Mouse (Mus musculus) activated CD4-positive, CD25-positive, alpha-beta regulatory T cell, adult 4 months (primary cell): ENCODE measurements at regions not wholly inside any gene's neighbourhood (a gene's known extent, or its start where the extent isn't known, plus 50 kb on each side); places are given as distances from the start of the nearest gene placed in this dataset.

ENCODE experiments used
- ATAC-seq: one replicate; pipeline ENCODE4 v1.8.0; 2017

DNA sequence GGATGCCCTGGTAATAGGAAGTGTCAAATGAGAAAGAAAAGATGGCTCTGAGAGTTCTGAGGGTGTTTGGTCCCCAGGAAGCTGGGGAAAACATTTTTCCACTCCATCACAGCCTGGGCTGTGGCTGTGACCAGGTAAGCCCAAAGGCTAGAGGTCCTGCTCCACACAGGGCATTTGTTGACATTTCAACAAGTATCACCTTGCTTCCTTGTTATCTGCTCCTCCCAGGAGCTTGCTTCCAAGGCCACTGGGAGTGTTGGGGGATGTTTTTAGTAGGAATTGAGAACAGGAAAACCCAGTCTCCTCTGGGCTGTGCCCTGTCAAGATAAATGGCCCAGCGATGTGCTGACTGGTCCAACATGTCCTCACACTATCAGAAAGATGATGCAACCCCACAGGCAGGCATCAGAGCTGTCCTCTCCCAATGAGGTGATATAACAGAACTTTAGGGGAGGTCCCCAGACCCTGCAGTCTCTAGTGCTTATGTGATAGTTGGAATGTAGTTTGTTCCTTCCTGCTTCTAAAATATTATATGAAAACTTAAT lies 137.1 kb downstream of the Ets2 start:
- ATAC-seq, result no peak

DNA sequence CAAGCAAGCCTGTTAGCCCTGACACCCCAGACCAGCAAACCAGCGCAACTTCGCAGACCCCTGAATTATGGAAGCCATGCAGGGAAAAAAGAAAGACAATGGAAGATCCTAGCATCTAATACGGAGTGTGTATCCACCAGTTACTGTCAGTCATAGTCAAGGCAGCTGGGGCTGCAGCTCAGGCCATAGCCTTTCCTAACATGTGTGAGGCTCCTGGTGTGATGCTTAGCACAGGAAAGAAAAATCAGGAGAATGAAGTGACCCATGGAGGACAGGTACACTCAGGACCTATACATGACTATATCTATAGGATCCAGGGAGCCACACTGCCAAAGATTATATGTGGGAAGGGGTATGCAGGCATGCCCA lies 136.6 kb downstream of the Ets2 start:
- no peak for ATAC-seq

DNA sequence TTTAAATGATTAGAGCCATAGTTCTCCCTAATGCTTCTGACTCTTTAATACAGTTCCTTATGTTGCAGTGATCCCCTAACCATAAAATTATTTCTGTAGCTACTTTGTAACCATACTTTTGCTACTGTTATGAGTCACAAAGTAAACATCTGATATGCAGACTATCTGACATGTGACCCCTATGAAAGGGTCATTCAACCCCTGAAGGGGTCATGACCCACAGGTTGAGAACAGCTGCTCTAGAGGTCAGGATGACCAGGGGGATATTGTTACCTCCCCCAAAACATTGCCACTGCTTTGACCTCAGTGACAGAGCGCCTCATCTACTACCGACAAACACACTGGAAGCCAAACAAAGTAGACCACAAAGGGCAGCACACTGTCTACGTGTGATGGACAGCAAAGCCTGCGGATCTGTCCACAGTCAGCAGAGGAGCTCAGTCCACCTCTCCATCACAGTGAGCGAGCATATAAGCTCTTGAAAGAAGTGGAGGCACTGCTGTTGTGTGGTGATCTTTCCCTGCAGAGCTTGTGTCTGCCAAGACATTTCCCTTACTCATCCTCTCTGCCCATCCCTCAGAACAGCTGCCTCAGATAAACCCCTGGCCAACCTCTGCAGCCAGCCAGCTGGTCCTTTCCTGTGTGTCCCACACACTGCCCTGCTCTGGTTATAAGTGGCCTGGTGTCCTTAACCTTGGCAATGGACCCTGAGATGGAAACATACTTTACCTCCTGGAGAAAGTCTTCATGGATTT lies 136.0 kb downstream of the Ets2 start:
- ATAC-seq, result no peak

DNA sequence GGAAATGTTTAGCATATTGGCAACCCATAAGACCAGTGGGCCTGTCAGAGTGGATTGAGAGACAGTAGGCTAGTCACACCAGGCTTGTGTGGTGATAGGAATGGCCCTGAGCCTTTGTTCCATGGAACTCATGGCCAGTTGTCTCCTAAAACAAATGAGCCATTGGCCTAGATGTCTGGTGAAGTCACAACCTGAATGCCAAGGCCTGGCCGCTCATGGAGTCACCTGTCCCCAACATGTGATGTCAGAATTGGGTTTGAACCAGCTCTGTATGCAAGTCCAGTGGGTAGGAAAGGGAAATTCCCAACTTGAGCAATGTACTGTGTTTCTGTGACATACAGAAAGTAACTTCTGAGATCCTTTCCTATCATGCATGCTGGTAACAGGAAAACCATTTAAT lies 134.1 kb downstream of the Ets2 start:
- ATAC-seq, result no peak

- no peak for ATAC-seq
Measured at GRCm38 (mm10) chr16:95834556-95835288, 132.8 kb downstream of the Ets2 start.

- ATAC-seq, result no peak
Measured at GRCm38 (mm10) chr16:95833455-95833854, 131.6 kb downstream of the Ets2 start.

GRCm38 (mm10) chr16:95832346-95832739 lies 130.5 kb downstream of the Ets2 start:
- no peak for ATAC-seq

DNA sequence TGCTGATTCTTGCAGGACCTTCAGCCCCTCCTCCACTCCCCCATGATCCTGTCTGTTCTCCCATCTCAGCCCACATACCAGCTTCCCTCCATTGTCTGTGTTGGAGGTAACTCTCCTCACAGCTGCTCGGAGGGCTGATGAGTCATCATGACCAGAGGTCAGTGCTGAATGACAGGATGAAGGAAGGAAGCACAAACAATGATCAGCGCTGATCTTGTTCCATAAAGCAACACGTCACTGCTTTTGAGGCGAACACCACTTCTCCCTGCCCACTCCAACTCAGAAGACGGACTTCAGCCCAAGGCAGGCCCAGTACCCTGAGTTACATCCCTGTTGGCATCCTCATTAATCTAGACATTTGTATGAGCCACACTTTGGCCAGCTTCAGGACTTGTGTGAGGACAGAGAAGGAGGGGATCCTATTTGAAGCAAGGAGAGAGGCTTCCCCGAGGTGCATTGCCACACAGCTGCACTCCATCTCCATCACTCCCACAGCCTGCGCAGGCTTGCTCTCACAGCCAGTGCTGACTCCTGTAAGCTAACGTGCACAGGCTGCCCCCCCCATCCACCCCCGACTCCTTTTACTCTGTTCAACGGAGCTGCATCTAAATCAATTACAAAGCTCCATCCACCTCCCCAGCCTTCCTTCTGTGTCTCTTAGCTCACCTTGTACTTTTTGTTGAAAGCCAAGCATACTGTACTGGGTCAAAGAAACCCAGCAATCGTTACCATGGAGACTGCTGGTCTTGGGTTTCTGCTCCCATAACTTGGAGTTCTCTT lies 129.9 kb downstream of the Ets2 start:
- no peak for ATAC-seq

DNA sequence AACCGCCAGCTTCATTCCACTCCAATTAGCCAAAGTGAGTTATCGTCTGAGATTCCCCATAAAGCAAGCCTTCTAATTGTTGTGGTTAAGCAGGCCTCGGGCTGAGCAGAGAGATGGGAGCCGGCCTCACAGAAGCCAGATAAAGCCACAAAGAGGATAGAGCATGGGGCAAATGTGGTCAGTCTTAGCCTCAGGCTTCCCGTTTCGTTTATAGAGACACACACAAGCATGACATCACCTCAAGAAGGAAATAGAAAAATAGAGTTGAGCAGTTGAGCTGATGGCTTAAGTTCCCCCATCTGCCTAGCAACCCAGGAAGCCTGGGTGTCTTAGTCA lies 125.5 kb downstream of the Ets2 start:
- ATAC-seq, result peak; percentile 87

GRCm38 (mm10) chr16:95826681-95827401 lies 125.0 kb downstream of the Ets2 start:
- peak; percentile 59 for ATAC-seq

DNA sequence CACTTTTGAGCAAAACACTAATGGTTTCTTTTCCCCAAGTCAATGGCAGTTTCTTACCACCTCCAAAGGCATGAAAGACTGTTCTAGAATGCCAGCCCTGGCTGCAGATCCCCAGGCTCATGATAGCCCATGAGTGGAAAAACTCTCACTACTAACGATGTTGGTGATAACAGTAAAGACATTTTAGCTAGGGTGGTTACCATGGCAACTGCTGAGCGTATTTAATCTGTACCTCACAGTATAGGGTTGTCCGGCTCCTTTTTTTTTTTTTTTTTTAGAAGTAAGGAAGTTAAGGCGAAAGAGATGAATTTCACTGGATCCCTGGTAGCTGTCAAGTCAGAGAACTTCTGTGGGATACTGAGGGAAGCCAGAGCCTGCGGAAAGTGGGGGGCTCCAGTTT lies 123.8 kb downstream of the Ets2 start:
- ATAC-seq, result peak; percentile 31

DNA sequence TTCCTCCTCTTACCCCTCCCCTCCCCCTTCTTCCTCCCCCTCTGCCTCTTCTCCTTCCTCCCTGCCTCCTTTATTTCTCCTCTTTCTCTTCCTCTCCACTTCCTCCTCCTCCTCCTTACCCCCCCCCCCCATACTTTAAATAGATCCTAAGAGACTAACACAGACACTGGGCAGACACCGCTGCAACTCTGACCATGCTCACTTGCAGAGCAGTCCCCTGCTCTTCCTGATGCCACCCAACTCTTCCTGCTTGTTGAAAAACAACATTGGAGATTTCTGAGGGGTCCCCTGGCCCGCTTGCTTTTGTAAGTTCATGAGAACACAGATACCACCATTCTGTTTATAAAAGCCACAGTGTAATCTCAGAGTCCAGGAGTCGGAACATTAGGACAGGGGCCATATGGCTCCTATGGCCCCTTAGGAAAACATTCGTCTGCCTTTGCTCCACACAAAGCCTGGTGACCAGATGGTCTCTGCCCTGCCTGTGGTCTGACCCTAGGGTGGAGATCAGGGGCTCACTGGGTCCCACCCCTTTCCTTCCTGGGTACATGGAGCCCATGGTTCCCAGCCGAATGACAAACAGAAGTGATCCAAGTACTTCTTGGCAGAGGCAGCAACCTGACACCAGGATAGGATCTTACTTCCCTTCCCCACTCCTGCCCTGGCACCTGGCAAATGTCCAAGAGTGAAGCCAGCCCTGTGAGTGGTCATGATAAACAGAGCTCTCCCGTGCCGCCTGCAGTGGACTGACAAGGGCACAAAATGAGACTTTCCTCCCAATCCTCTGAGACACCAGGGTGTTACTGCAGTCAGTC lies 123.1 kb downstream of the Ets2 start:
- ATAC-seq, result no peak

DNA sequence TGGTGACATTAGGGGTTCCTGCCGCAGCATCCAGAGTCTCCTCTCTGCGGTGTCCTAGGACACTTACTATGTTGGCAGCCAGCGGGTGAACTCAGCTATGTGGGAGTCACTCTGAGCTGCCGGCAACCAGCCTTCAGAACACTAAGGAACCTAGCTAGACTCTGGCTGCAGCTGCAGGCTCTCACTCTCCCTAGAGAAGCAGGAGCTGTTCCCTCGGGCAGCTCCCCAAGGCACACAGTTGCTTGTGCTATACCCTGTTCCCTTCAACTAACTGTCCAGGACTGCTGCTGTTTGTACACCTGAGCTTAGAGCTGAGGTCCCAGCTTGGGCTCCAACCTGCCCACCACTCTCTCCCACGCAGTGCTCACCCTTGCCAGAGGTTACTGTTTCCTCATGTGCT lies 121.9 kb downstream of the Ets2 start:
- ATAC-seq, result no peak

DNA sequence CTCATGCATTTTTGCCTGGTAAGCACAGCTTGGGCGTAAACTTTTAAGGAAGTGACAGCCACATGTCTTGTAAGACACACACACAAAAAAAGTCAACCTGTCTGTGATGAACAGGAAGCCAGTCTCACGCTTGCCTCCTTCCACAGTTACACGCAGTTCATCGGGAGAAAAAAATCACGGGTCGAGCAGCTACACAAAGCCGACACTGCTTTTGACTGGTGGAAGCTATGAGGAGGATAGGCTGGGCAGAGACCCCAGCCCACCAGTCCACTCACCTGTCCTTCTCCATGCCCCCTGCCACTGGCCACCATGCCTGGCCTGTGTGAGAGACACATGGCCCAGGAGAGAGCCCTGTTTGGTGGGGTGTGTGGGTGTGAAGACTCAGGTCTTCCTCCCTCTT lies 119.2 kb downstream of the Ets2 start:
- peak; percentile 60 for ATAC-seq

DNA sequence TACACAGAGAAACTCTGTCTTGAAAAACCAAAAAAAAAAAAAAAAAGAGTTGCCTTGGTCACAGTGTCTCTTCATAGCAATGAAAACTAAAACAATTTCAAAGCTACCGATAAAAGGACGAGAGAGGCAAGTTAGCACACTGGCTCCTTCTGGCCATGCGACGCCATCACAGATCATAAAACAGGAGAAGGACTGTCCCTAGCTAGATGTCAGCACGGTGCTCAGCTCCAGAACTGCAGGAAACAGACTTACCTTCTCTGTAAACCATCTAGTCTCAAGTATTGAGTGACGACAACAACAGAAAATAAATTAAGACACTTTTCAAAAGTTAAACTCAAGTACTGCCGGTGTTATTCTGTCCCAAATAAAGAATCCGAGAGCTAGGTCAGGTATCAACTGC lies 118.7 kb downstream of the Ets2 start:
- ATAC-seq, result no peak

GRCm38 (mm10) chr16:95820013-95820412 lies 118.1 kb downstream of the Ets2 start:
- no peak for ATAC-seq

DNA sequence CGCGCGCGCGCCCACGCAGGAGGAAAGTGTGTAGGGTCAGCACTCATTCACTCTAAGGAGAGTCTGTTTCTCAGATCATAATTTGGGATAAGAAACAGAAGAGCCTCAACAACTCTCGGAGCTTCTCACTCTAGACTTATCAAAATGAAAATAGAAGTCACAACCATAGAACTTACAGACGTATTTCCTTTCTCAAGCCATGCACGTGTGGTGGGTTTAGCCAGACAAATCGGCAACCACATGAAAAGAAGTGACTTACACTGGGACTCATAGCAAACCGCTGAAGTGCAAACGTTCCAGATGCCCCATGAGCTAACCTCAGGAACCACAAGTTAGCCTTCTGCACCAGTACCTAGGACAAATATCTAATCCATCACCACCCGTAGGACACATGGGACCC lies 114.1 kb downstream of the Ets2 start:
- ATAC-seq, result peak; percentile 75

DNA sequence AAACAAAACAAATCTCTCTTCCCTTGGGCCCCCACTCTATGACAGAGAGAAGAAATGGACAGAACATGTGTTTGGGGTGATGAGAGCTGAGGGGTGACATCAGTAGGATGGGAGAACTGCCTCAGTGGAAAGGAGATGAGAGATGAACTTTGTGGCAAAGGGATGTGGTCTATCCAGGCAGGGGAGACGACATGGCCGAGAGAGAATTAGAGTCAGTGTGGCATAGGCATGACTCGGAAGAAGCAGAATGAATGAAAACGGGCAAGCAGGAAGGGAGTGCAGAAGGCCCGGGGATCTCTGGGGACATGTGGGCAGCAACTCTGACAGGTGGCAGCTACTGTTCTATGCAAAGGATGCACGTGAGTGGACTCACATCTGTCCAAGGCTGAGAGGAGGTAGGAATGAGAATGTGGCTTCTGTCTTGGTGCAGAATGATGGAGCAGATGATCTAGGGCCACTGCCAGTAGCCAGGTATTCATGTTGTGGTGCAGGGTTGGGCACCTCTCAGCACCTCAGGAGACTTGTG lies 113.4 kb downstream of the Ets2 start:
- ATAC-seq, result no peak

DNA sequence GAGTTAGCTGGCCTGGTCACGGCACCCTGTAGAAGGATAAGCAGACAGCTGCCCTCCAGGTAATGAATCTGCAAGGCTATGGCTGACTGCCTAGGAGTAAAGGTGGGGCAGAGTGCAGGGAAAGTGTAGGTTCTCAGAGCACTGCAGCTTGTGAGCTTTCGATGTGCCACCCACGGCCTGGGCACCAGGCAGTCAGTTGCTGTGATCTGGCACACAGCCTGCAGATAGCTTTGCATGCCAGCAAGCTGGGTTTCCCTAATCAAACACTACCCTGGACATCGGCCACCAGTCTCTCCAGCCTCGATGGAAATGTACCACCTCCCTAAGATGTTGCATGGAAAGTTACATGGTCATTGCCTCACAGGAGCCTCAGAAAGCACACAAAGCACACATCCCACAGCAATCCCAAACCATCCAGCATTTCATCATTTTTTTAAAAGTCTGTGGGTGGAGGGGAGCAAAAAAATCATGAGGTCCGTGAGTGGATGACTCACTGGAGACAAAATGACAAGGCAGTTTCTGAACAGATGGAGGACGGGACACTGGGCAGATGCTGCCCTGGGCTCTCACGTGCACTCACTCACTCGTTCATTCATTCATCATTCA lies 112.7 kb downstream of the Ets2 start:
- no peak for ATAC-seq

DNA sequence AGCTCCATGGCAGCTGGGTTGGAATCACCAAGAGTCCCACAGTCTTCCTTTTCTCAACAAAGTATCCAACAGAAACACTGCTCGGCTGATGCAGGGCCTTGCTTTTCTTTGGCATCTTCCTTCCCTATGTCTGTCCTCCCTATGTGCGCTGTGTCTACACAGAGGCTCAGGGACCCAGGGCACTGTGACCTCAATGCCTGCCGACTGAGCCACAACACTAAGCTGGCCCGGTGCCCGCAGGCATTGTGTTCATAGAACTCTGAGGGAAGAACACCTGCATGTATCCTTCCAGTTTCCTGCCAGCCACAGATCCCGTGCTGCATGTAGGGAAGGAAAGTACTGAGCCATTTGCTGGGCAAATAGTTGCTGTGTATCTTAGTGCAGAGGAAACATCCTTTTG lies 109.2 kb downstream of the Ets2 start:
- no peak for ATAC-seq
